Mouse (Mus musculus) limb, embryonic 12.5 days (tissue): Measurements from ENCODE around the gene Lmna. TPM values are rescaled to one million over a fixed set of nuclear protein-coding genes. Genes with fewer than 3 reads are reported as not detected.

ENCODE experiments used
- ATAC-seq: fragments of 200-750 bp; cut with Nextera tagmentation; 2 replicates; pipeline ENCODE4 v1.8.0; 2017; ENCODE audit warnings: low read depth, moderate TSS enrichment; ENCODE audit not compliant: insufficient number of reproducible peaks, insufficient read depth, low FRiP score, low TSS enrichment
- H3K27ac ChIP-seq: fragments of 300-500 bp; sonication (generic); 2 replicates; pipeline ENCODE4 v1.5.1; 2016; ENCODE audit warnings: mild to moderate bottlenecking, moderate library complexity
- H3K27me3 ChIP-seq: fragments of 300-500 bp; sonication (generic); 2 replicates; pipeline ENCODE4 v1.6.1; 2016; ENCODE audit warnings: mild to moderate bottlenecking, moderate library complexity
- H3K36me3 ChIP-seq: fragments of 300-500 bp; sonication (generic); 2 replicates; pipeline ENCODE4 v1.6.1; 2016; ENCODE audit warnings: mild to moderate bottlenecking, moderate library complexity
- H3K4me1 ChIP-seq: fragments of 300-500 bp; sonication (generic); replicated peaks from 2 replicates; pipeline ENCODE4 v1.6.1; 2016
- H3K4me2 ChIP-seq: fragments of 300-500 bp; sonication (generic); 2 replicates; pipeline ENCODE4 v1.6.1; 2016; ENCODE audit warnings: mild to moderate bottlenecking, moderate library complexity
- H3K4me3 ChIP-seq: fragments of 300-500 bp; sonication (generic); replicated peaks from 2 replicates; pipeline ENCODE4 v1.5.1; 2016; ENCODE audit warnings: mild to moderate bottlenecking
- H3K9ac ChIP-seq: fragments of 300-500 bp; sonication (generic); replicated peaks from 2 replicates; pipeline ENCODE4 v1.6.1; 2016; ENCODE audit warnings: mild to moderate bottlenecking, moderate library complexity
- H3K9me3 ChIP-seq: fragments of 300-500 bp; sonication (generic); 2 replicates; pipeline ENCODE4 v1.6.1; 2016; ENCODE audit warnings: mild to moderate bottlenecking, moderate library complexity
- WGBS: fragments of 180-500 bp; shearing (Covaris S2); methylation state at CpG from one replicate; pipeline ENCODE4 v1.1.7; 2016; 5-methylcytosine and 5-hydroxymethylcytosine counted together
- polyA plus RNA-seq: library from polyadenylated mRNA; unstranded; fragments of >200 nt; fragmentation: Nextera tagmentation; extraction: Ambion mirVana; gene quantifications from 2 replicates; pipeline ENCODE4 v1.2.1, GENCODE M21; 2016

Lmna gene
- polyA plus RNA-seq, 1 experiment from 2014 or later = 51.8 TPM

DNA sequence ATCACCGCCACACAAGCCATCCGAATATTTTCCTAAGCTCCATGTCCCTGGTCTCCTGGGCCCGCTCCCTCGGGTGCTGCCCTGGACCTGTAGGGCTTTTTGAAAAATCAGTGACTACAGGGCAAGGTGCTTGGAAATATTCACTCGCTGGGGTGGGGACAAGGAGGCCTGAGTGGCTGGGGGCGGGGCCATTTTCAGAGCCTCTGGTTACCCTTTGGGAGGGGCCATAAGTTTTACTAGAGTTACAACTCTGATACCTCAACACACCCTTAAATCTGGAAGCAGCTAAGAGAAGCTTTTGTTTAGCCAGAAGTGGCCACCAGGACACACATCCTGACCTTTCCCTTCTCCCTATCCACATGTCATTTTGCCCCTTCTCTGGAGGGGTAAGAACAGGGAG, 27.4 kb upstream of the Lmna start:
- Histone ChIP-seq H3K9ac (peak overlapping the region; percentile 44; the same call in 1 of the 2 replicates), H3K4me2 (peak overlapping the region; percentile 94), H3K36me3 (peaks cover 73% of the 10 kb centered on the region), H3K4me1 (peaks cover 55% of the 10 kb centered on the region), H3K27me3 (no peaks in the 10 kb centered on the region), H3K4me3 (peak overlapping the region; percentile 75), H3K9me3 (no peaks in the 10 kb centered on the region), H3K27ac (peak overlapping the region; percentile 77)
- no peak for ATAC-seq
- WGBS = 69% methylated on average over 6 of the region's 6 CpGs

GRCm38 (mm10) chr3:88536103-88536930, 26.6 kb upstream of the Lmna start:
- peak overlapping the region; percentile 94 for H3K4me2 ChIP-seq
- H3K9me3 ChIP-seq = no peaks in the 10 kb centered on the region
- H3K27me3 ChIP-seq = no peaks in the 10 kb centered on the region
- no peak for ATAC-seq
- H3K4me1 ChIP-seq = peaks cover 55% of the 10 kb centered on the region
- peak overlapping the region; percentile 77 for H3K27ac ChIP-seq
- H3K4me3 ChIP-seq = peak overlapping the region; percentile 75
- H3K36me3 ChIP-seq = peaks cover 68% of the 10 kb centered on the region
- peak overlapping the region; percentile 97 for H3K9ac ChIP-seq
- 10% methylated on average over 64 of the region's 64 CpGs for WGBS

DNA sequence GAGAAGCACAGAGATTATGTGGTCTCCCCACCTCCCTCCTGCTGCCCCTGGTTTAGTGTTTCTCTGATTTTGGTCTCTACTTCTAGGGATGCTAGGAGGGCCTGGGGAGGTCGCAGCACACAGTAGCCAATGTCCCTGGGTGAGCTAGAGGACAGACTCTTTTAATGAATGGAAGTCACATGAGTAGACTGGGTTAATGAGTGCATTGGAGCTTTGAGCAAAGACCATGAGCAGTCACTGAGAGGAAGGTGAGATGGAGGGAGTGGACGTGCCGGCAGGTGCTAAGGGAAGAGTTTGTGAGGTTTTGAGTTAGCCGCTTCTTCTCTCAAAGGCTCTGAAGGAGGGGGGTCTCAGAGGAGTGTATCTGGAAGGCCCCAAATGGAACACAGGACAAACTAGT, 25.8 kb upstream of the Lmna start:
- Histone ChIP-seq H3K27ac (peak overlapping the region; percentile 99), H3K27me3 (no peaks in the 10 kb centered on the region), H3K4me2 (peak overlapping the region; percentile 94), H3K4me1 (peaks cover 55% of the 10 kb centered on the region), H3K9ac (peak overlapping the region; percentile 97), H3K4me3 (peak overlapping the region; percentile 75), H3K36me3 (peaks cover 60% of the 10 kb centered on the region), H3K9me3 (no peaks in the 10 kb centered on the region)
- ATAC-seq = no peak
- WGBS = 52% methylated on average over 4 of the region's 4 CpGs

- H3K4me3 ChIP-seq = peak overlapping the region; percentile 75
- WGBS = 23% methylated on average over 3 of the region's 3 CpGs
- H3K4me1 ChIP-seq = peaks cover 57% of the 10 kb centered on the region
- H3K4me2 ChIP-seq = peak overlapping the region; percentile 94
- H3K36me3 ChIP-seq = peaks cover 55% of the 10 kb centered on the region
- peak overlapping the region; percentile 99 for H3K27ac ChIP-seq
- no peak for ATAC-seq
- no peaks in the 10 kb centered on the region for H3K27me3 ChIP-seq
- H3K9me3 ChIP-seq = no peaks in the 10 kb centered on the region
- peak overlapping the region; percentile 97 for H3K9ac ChIP-seq
Observed at GRCm38 (mm10) chr3:88535005-88535404, 25.2 kb upstream of the Lmna start.

- no peaks in the 10 kb centered on the region for H3K9me3 ChIP-seq
- no peaks in the 10 kb centered on the region for H3K27me3 ChIP-seq
- WGBS = 0% methylated on average over 4 of the region's 5 CpGs
- H3K27ac ChIP-seq = peak overlapping the region; percentile 99
- peak overlapping the region; percentile 75 for H3K4me3 ChIP-seq
- H3K36me3 ChIP-seq = peaks cover 45% of the 10 kb centered on the region
- H3K4me2 ChIP-seq = peak overlapping the region; percentile 94
- ATAC-seq = no peak
- peak overlapping the region; percentile 97 for H3K9ac ChIP-seq
- H3K4me1 ChIP-seq = peaks cover 62% of the 10 kb centered on the region
Observed at GRCm38 (mm10) chr3:88533706-88534105, 23.9 kb upstream of the Lmna start.

DNA sequence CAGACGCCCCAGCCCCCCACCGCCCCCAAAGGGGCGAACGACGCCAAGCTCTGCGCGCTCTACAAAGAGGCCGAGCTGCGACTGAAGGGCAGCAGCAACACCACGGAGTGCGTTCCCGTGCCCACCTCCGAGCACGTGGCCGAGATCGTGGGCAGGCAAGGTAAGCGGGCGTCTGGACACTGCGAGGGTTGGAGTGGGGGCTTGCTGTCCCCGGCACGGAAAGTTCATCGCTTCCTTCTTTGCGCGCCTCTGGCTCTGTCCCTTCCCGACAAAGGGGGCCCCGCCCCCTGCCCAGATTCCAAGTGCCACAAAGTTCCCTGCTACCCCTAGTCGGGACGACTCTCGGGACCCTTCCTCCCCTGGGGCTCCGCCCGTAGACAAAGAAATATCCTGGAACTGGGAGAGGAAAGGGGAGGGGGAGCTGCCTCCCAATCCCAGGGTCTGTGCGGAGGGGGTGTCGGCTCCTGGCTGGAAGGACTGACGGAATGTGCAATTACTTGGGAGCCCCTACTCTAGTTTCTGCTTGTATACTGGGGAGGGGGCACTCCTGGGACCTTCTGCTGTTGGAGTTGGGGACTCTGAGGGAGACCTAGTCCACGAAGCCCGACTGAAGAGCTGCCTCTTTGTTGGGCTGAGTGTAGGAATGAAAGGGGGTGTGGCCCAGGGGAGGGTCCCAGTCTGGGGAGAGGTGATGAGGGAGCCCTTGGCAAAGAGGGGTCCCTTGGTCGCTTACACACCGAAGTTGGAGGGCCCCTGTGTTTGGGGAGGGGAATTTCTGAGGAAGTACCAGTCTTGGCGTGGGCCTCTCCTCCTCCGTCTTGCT, 23.1 kb upstream of the Lmna start:
- Histone ChIP-seq H3K4me3 (peak overlapping the region; percentile 75), H3K27ac (peak overlapping the region; percentile 99), H3K36me3 (peaks cover 37% of the 10 kb centered on the region), H3K27me3 (no peaks in the 10 kb centered on the region), H3K9me3 (no peaks in the 10 kb centered on the region), H3K4me2 (peak overlapping the region; percentile 94), H3K9ac (peak overlapping the region; percentile 97), H3K4me1 (peaks cover 60% of the 10 kb centered on the region)
- under 1% methylated on average over 39 of the region's 40 CpGs for WGBS
- no peak; the same call in 1 of the 2 replicates for ATAC-seq

GRCm38 (mm10) chr3:88532299-88532674, 22.5 kb upstream of the Lmna start, which contains the start of gene Mex3a:
Gene Mex3a, plus strand, starts transcription at chr3:88532395.
- Histone ChIP-seq H3K9ac (peak within 1 kb of the TSS; percentile 97), H3K4me3 (peak within 1 kb of the TSS; percentile 75), H3K27ac (peak within 1 kb of the TSS; percentile 99), H3K4me2 (peak within 1 kb of the TSS; percentile 94), H3K27me3 (no peaks in the 10 kb centered on the region), H3K4me1 (peaks cover 60% of the 10 kb centered on the region), H3K9me3 (no peaks in the 10 kb centered on the region), H3K36me3 (peaks cover 31% of the 10 kb centered on the region)
- WGBS = 2% methylated on average over 29 of the region's 31 CpGs
- no peak for ATAC-seq

GRCm38 (mm10) chr3:88531348-88532298, 21.9 kb upstream of the Lmna start:
- peak; percentile 84 for ATAC-seq
- Histone ChIP-seq H3K9ac (peak overlapping the region; percentile 97), H3K27ac (peak overlapping the region; percentile 99), H3K4me2 (peak overlapping the region; percentile 70), H3K4me1 (peaks cover 59% of the 10 kb centered on the region), H3K27me3 (no peaks in the 10 kb centered on the region), H3K36me3 (peaks cover 24% of the 10 kb centered on the region), H3K4me3 (peak overlapping the region; percentile 75), H3K9me3 (no peaks in the 10 kb centered on the region)
- under 1% methylated on average over 62 of the region's 63 CpGs for WGBS

GRCm38 (mm10) chr3:88530082-88530864, 20.5 kb upstream of the Lmna start:
- peaks cover 54% of the 10 kb centered on the region for H3K4me1 ChIP-seq
- H3K4me2 ChIP-seq = peak overlapping the region; percentile 70
- peaks cover 13% of the 10 kb centered on the region for H3K36me3 ChIP-seq
- no peaks in the 10 kb centered on the region for H3K27me3 ChIP-seq
- peak overlapping the region; percentile 75 for H3K4me3 ChIP-seq
- no peak for ATAC-seq
- H3K27ac ChIP-seq = peak overlapping the region; percentile 99
- WGBS = under 1% methylated on average over 11 of the region's 11 CpGs
- H3K9ac ChIP-seq = peak overlapping the region; percentile 97
- H3K9me3 ChIP-seq = no peaks in the 10 kb centered on the region
